Mouse (Mus musculus): Measurements from ENCODE around the gene Pitpnb.

GRCm38 (mm10) chr5:111298706-111299105, 31.9 kb upstream of the Pitpnb start:
- no peak for TF ChIP-seq GATA1 (IDR thresholded peaks at IDR 0.05; ENCODE audit: low read length)
- no peak for TF ChIP-seq TAL1 (IDR thresholded peaks at IDR 0.05; ENCODE audit: low read length)

All from erythroblast, embryonic 14.5 days (primary cell).